Mouse (Mus musculus) cortical plate, adult 2 months (tissue): ENCODE measurements at regions not wholly inside any gene's neighbourhood (a gene's known extent, or its start where the extent isn't known, plus 50 kb on each side); places are given as distances from the start of the nearest gene placed in this dataset.
A peak's percentile ranks its signal among the peaks of the same experiment; 100 is the strongest.

ENCODE experiments used
- H3K27ac ChIP-seq: fragments of 200-500 bp; 2 replicates; pipeline ENCODE4 v1.5.1; 2012; ENCODE audit warnings: low read length, control low read depth, inconsistent platforms; ENCODE audit not compliant: insufficient read depth
- H3K4me1 ChIP-seq: fragments of 200-500 bp; 2 replicates; pipeline ENCODE4 v1.6.1; 2011; ENCODE audit warnings: low read length; ENCODE audit not compliant: control insufficient read depth, insufficient read depth
- H3K4me3 ChIP-seq: fragments of 200-500 bp; 2 replicates; pipeline ENCODE4 v1.5.1; 2011; ENCODE audit warnings: mild to moderate bottlenecking, low read length, control low read depth; ENCODE audit not compliant: insufficient read depth
- CTCF ChIP-seq: fragments of 200-500 bp; IDR thresholded peaks from 2 replicates; pipeline ENCODE4 v1.5.1; 2011; ENCODE audit warnings: mild to moderate bottlenecking, control low read depth, low read length; ENCODE audit not compliant: insufficient read depth; ENCODE audit errors: extremely low read depth
- POLR2A ChIP-seq: fragments of 200-500 bp; IDR thresholded peaks from 2 replicates; pipeline ENCODE4 v1.6.1; 2011; ENCODE audit warnings: mild to moderate bottlenecking, low read length, control low read depth; ENCODE audit not compliant: insufficient read depth; ENCODE audit errors: extremely low read depth

- Histone ChIP-seq H3K4me3 (no peak overlapping the region), H3K27ac (peak overlapping the region; percentile 45; the same call in 1 of the 2 replicates), H3K4me1 (peaks cover 3% of the 10 kb centered on the region; the same call in 1 of the 2 replicates)
- TF ChIP-seq POLR2A (no peak), CTCF (no peak)
These were observed 106.9 kb upstream of the Pabpc6 start for GRCm38 (mm10) chr17:9776286-9777016.

- H3K4me1 ChIP-seq, result peaks cover 3% of the 10 kb centered on the region; the same call in 1 of the 2 replicates
- H3K4me3 ChIP-seq, result no peak overlapping the region
- H3K27ac ChIP-seq, result peak overlapping the region; percentile 48; the same call in 1 of the 2 replicates
- no peak for TF ChIP-seq POLR2A
- TF ChIP-seq CTCF, result no peak
These were observed 106.2 kb upstream of the Pabpc6 start for GRCm38 (mm10) chr17:9775668-9776151.

DNA sequence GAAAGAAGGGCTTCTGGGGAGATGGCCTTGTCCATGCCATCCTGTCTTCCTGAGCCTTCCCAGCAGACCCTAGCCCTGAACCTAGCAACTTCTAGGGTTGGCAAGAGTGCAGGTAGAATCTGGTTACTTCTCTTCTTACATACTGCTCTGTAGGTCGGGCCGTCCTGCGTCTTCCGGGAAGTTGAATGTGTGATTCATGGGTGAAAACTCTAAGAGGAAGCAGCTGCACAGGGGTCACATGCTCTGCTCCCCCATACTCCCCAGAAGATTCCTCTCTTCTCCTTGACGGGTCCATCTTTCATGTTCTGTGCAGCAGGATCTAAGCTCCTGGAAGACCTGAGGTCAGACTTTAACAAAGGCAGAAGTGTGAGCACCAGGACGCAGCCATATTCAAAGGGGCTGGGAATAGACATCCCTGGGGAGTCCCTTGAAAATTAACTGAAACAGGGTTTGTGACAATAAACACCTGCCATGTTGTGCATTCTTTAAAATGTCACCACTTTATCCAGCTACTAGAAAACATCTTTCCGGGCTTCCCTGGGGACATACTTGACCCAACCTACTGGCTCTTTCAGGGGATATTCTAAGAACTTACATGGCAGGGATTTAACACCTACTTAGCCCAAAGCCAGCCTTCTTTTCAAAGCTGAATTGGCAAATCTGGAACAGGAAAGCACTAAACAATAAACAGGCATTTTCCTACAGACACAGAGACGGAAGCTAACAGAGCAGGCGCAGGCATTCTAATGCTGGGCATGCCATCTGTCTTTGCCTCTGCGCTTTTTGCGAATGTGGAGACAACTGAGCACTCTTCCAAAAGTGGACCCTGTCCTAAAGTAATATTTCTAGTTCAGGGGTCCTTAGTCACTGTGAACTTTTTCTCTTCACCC lies 105.5 kb upstream of the Pabpc6 start:
- no peak for TF ChIP-seq POLR2A
- TF ChIP-seq CTCF, result no peak
- Histone ChIP-seq H3K4me1 (peaks cover 3% of the 10 kb centered on the region; the same call in 1 of the 2 replicates), H3K27ac (peak overlapping the region; percentile 48; the same call in 1 of the 2 replicates), H3K4me3 (no peak overlapping the region)

DNA sequence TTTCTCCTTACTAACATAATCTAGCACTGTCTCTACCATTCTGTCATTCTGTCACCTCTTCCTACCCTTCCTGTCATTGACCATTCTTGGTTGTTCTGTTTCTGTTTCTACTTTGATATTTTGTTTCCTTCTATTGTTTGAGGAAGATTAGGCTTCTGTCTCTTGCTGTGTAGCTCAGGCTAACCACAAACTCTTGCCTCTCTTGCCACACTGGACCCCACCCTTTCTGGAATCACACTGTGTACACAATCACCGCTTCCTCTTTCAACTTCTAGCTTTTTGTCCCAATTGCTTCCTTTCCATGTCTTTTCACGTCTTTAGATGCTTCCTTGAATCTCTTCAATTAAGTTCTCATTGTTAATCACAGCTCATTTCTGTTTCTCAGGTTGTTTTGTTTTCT lies 104.2 kb upstream of the Pabpc6 start:
- H3K4me3 ChIP-seq, result no peak overlapping the region
- H3K27ac ChIP-seq, result no peak overlapping the region
- H3K4me1 ChIP-seq, result peaks cover 4% of the 10 kb centered on the region; the same call in 1 of the 2 replicates
- TF ChIP-seq CTCF (no peak), POLR2A (no peak)

DNA sequence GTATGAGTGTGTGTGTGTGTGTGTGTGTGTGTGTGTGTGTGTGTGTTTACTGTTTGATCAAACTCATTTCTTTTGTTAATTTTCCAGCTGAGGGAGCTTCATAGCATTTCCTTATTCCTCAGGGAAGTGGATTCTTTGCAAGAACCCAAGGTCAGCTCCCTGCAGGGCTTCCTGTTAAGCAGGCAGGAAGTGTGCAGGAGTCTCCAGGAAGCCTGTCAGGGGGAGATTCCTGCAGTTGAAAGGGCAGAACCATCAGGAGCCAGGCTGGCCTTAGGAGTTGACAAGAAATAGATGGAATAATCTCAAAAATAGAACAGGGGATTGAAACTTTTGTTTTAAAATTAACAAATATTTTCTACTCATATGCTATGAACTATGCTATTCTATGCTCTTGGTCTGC lies 98.8 kb upstream of the Pabpc6 start:
- Histone ChIP-seq H3K4me3 (no peak overlapping the region), H3K27ac (0 out of 2 replicates have a peak overlapping the region, but pooled peaks have one; percentile 78), H3K4me1 (peaks cover 4% of the 10 kb centered on the region; the same call in 1 of the 2 replicates)
- TF ChIP-seq POLR2A, result no peak
- TF ChIP-seq CTCF, result no peak

DNA sequence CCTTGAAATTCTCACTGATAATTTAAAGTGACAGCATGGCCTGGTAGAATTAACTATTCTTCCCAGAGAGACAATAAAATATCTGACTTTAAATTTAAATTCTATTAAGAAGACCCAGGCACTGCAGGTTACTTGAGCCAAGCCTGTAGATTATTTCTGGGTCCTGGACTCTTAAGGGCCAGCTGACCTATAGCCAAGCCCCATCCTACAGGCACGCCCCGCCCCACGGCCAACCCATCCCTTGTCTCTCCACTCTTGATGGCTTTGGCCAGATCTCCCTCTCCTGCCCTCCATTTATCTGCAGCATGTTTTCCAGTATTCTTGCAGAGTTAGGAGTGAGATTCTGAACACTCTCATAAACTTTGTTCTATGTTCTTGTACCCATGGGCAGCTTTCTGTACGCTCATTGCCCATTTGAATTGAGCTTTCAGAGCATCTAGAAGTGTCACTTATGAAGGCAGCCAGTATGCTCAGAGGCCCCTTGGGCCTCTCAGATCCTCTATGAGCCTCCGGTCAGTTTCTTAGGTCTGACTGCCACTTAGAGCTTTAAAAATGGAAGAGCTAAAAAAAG lies 96.2 kb upstream of the Pabpc6 start:
- TF ChIP-seq POLR2A (no peak), CTCF (no peak)
- Histone ChIP-seq H3K4me1 (peaks cover 4% of the 10 kb centered on the region; the same call in 1 of the 2 replicates), H3K27ac (peak overlapping the region; percentile 15; the same call in 1 of the 2 replicates), H3K4me3 (no peak overlapping the region; the same call in 1 of the 2 replicates)

GRCm38 (mm10) chr17:9764701-9765359 lies 95.3 kb upstream of the Pabpc6 start:
- peaks cover 7% of the 10 kb centered on the region for H3K4me1 ChIP-seq
- H3K4me3 ChIP-seq, result peak overlapping the region; percentile 40
- H3K27ac ChIP-seq, result peak overlapping the region; percentile 94
- TF ChIP-seq CTCF, result no peak
- TF ChIP-seq POLR2A, result 0 out of 2 replicates have a peak, but pooled peaks have one; percentile 14

GRCm38 (mm10) chr17:9764041-9764606 lies 94.6 kb upstream of the Pabpc6 start:
- TF ChIP-seq CTCF (no peak), POLR2A (no peak)
- Histone ChIP-seq H3K4me3 (peak overlapping the region; percentile 40; the same call in 1 of the 2 replicates), H3K4me1 (peaks cover 7% of the 10 kb centered on the region), H3K27ac (peak overlapping the region; percentile 96)
